Mouse (Mus musculus): ENCODE measurements around the gene Taok1. TPM values are rescaled to one million over a fixed set of nuclear protein-coding genes. Genes with fewer than 3 reads are reported as not detected.

Taok1 gene
- polyA plus RNA-seq, 1 experiment from 2014 or later = 16.9 TPM

DNA sequence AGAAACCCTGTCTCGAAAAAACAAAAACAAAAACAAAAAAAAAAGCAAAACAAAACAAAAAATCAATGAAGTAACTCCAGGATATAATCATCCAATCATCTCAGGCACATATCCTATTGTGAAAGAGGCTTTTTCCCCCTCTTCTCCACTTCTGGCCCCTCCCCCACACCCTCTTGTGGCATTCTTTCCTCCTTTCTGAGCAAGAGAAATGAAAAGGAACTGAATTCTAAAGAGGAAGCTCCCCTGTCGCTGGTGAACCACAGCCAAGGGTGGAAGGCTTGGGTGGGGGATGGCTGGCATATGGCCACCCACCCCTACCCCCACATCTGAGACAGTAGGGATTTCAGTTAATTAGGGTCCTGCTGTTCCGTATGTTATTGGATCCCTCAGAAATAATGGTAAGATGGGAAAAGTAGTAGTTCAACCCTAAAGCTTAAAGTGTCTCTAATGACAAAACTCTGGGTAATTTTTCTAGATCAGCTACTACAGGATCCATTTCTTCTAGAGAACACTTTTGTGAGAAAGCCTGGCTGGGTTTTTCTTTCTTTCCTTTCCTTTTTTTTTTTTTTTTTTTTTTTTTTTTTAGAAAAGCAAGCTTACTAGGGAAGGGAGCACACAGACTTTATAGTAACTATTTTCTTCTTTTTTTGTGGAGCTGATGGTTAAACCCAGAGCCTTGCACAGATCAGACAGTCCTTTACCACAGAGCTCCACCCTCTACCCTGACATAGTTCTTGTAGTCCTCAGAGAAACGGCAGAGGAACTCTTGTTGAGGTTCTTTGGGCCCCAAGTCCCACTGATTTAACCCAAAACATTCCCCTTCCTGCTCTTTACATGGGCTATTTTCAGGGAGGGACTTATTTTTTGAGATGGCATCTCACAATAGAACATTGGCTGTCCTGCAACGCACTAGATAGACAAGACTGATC lies 86.8 kb downstream of the Taok1 start:
- peak overlapping the region; percentile 67 for H3K27ac ChIP-seq
- H3K36me3 ChIP-seq (ENCODE audit: inconsistent target) = no peaks in the 10 kb centered on the region
- 16% methylated on average over 5 of the region's 5 CpGs for WGBS (ENCODE audit: missing documents)
- peaks cover 5% of the 10 kb centered on the region; the same call in 1 of the 2 replicates for H3K79me2 ChIP-seq (ENCODE audit: inconsistent target)
- no peak overlapping the region for H3K4me3 ChIP-seq (ENCODE audit: inconsistent target)

DNA sequence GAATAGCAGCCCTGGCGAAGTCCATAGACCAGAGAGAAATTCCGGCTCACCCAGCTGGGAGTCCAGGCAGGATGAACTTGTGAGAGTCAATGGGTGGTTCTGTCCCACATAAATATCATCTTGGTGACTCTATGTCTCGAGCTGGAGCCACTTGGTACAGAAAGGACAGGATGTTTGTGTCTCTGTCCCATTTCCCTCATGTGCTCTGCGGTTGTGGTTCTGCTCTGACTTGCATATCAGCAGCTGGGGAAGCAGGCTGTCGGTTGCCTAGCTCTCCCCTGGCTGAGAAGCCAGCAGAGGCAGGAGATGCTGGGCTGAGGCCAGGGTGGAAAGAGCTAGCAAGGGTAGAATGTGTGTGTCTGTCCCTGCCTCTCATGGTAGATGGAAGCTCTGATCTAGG lies 88.6 kb downstream of the Taok1 start, which contains the start of gene Gm10392:
Gene Gm10392 (minus strand): TSS at position 156 of the 400 bp plus-strand sequence.
- no peak within 1 kb of the TSS for H3K4me3 ChIP-seq (ENCODE audit: inconsistent target)
- no peaks in the 10 kb centered on the region for H3K36me3 ChIP-seq (ENCODE audit: inconsistent target)
- H3K27ac ChIP-seq = peak within 1 kb of the TSS; percentile 67
- 5% methylated on average over 4 of the region's 5 CpGs for WGBS (ENCODE audit: missing documents)
- peaks cover 5% of the 10 kb centered on the region; the same call in 1 of the 2 replicates for H3K79me2 ChIP-seq (ENCODE audit: inconsistent target)

DNA sequence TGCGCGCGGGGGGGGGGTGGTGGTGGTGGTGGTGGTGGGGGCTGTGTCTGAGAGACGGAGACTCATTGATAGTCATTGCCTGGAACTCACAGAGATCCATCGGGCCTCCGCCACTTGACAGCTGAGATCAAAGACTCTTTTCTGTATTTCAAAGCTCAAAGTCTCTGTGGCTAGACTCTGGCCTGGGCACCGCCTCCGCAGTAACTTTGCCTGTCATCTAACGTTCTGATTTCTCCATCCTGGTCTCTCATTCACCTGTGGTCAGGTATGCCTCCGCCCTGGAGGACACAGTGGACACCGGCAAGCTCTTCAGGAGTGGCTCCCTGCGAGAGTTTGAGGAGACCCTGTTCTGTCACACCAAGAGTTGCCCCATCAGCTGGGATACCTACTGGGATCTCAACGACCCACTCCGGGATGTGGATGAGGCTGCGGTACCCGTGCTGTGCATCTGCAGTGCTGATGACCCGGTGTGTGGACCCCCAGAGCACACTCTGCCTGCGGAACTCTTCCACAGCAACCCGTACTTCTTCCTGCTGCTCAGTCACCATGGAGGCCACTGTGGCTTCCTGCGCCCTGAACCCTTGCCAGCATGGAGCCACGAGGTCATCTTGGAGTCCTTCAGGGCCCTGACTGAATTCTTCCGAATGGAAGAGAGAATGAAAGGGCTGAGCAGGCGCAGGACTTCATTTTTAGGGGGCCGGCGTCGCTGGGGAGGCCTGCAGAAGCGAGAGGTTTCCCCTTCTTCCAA lies 89.4 kb downstream of the Taok1 start:
- Histone ChIP-seq H3K4me3 (ENCODE audit: inconsistent target) (no peak overlapping the region), H3K36me3 (ENCODE audit: inconsistent target) (no peaks in the 10 kb centered on the region), H3K27ac (peak overlapping the region; percentile 67), H3K79me2 (ENCODE audit: inconsistent target) (peaks cover 5% of the 10 kb centered on the region; the same call in 1 of the 2 replicates)
- WGBS (ENCODE audit: missing documents) = 47% methylated on average over 27 of the region's 27 CpGs

DNA sequence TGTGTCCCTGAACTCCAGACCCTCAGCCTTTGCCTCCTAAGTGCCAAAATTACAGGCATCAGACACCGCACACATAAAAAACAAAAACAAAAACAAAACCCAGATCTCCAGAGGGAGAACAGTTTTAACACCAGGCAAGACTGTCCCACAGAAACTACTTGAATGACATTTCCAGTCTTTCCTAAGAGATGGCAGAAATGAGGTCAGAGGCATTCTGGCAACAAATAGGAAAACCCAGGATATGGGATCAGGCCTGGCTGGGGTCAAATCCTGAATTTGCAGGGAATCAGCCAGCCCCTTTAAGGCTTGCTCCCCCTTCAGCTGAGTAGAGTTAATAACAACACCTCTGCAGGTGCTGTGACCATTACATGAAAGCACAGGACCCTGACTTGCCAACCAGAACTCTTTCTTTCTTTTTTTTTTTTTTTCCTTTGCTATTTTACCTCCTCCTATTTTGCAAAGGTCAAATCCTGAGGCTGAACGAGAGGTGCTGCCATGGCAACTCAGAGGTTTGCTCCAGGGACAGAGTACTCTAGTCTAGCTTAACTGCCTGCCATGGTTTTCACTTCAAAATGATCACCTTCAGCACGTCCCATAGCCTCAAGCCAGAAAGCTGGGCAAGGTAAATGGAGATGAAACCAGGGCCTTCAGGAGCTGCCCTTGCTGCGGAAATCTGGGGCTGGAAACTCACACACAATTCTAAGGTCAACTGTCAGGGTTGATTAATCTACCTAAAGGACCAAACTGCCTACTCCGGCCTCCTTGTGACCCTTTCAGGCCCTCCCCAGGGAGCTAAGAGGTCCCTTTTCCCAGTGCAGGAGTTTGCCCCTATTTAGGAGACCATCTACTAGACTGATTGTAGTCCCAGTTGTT lies 90.8 kb downstream of the Taok1 start:
- WGBS (ENCODE audit: missing documents) = 85% methylated on average over 5 of the region's 5 CpGs
- H3K36me3 ChIP-seq (ENCODE audit: inconsistent target) = no peaks in the 10 kb centered on the region
- H3K27ac ChIP-seq = no peak overlapping the region
- peaks cover 5% of the 10 kb centered on the region; the same call in 1 of the 2 replicates for H3K79me2 ChIP-seq (ENCODE audit: inconsistent target)
- H3K4me3 ChIP-seq (ENCODE audit: inconsistent target) = no peak overlapping the region

DNA sequence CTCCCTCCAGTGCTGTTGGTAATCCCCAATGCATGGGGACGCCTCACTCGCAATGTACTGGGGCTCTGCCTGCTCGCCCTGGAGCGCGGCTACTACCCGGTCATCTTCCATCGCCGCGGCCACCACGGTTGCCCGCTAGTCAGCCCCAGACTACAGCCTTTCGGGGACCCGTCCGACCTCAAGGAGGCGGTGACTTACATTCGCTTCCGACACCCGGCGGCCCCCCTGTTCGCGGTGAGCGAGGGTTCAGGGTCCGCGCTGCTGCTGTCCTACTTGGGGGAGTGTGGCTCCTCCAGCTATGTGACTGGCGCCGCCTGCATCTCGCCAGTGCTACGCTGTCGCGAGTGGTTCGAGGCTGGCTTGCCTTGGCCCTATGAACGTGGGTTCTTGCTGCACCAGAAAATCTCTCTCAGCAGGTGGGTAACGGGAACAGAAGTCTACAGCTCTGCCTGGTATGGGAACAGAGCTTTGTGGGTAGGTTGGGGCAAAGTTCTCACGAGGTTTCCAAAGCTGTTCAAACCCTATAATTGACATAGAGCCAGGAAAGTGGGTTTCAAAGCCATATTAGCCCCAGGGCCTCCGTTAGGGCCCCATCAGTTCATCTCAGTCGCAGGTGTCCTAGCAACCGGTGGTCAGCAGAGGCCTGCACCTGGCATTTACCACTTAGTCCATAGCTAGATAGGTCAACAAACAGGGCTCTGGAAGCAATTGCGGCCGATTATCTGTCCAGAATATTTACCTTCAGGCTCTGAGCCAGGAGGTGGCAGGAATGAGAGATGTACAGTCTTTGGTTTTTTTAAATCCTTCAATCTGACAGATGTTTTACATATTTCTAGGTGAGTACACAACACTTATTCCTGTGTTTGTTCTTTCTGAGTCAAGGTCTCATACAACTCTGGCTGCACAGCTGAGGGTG lies 91.7 kb downstream of the Taok1 start, which contains the start of gene Trp53i13:
Gene Trp53i13 (minus strand): TSS at position 344 of the 916 bp plus-strand sequence.
- Histone ChIP-seq H3K4me3 (ENCODE audit: inconsistent target) (peak within 1 kb of the TSS; percentile 47), H3K36me3 (ENCODE audit: inconsistent target) (no peaks in the 10 kb centered on the region), H3K27ac (no peak within 1 kb of the TSS), H3K79me2 (ENCODE audit: inconsistent target) (peaks cover 5% of the 10 kb centered on the region; the same call in 1 of the 2 replicates)
- 14% methylated on average over 38 of the region's 39 CpGs for WGBS (ENCODE audit: missing documents)

DNA sequence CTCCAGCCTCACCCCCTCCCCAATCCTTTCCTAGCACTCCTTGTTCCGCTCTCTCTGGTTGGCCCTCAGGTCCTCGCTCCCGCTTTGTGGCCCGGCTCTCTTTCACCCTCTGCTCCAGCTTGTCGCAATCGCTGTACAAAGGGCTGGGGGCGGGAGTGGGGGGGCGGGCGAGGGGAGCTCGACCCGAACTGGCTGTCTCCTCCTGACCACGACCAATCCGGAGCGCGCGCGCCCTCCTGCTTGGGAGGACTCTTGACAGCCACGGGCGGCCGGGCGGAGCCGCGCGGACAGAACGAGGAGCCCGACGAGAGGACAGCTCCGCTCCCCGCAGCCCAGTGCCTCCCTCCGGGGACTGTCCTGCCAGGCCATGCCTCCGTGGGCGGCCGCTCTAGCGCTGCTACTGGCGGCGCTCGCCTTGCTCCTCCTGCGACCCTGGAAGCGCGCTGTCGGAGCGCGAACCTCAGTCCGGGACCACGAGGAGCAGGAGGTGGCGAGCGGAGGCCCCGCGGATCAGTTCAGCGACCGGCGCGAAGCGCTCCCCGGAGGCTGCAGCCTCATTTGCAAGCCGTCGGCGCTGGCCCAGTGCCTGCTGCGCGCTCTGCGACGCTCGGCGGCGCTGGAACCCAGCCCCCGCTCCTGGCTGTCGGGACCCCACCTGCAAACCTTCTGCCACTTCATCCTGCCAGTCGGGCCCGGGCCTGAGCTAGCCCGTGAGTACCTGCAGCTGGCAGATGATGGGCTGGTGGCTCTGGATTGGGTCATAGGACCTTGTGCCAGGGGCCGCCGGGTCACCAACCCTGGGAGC lies 92.6 kb downstream of the Taok1 start, which contains the start of gene Abhd15:
Gene Abhd15 (plus strand): TSS at position 290 of the 805 bp plus-strand sequence.
- no peaks in the 10 kb centered on the region for H3K36me3 ChIP-seq (ENCODE audit: inconsistent target)
- peak within 1 kb of the TSS; percentile 47 for H3K4me3 ChIP-seq (ENCODE audit: inconsistent target)
- H3K27ac ChIP-seq = peak within 1 kb of the TSS; percentile 44
- peaks cover 5% of the 10 kb centered on the region; the same call in 1 of the 2 replicates for H3K79me2 ChIP-seq (ENCODE audit: inconsistent target)
- WGBS (ENCODE audit: missing documents) = under 1% methylated on average over 55 of the region's 72 CpGs

DNA sequence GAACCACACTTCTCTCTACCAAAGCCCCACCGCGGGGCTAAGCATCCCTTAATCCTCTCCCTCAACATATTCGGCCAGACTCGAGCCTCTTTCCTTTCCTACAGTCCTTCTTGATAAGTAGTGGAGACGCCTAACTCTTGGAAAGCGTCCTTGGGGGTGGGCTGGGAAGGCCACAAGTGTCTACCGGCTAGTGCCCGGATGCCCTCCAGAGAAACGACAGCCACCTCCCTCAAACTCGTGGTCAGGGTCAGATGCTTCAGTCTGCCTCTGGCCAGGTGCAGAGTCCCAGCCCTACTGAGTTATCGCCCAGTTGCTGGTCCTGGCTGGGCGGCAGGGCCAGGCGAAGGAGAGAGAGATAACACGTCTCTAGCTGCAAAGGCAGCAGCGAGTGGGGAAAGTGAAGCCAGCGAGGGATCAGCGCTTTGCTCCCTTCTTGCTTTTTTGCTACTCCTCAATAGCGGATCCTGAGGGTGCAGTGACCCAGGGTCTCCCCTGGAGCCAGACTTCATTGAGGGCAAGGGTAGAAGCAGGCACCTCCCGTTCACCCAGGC lies 93.3 kb downstream of the Taok1 start:
- WGBS (ENCODE audit: missing documents) = 16% methylated on average over 19 of the region's 19 CpGs
- H3K4me3 ChIP-seq (ENCODE audit: inconsistent target) = peak overlapping the region; percentile 47
- no peaks in the 10 kb centered on the region for H3K36me3 ChIP-seq (ENCODE audit: inconsistent target)
- H3K79me2 ChIP-seq (ENCODE audit: inconsistent target) = peaks cover 5% of the 10 kb centered on the region; the same call in 1 of the 2 replicates
- H3K27ac ChIP-seq = peak overlapping the region; percentile 44

DNA sequence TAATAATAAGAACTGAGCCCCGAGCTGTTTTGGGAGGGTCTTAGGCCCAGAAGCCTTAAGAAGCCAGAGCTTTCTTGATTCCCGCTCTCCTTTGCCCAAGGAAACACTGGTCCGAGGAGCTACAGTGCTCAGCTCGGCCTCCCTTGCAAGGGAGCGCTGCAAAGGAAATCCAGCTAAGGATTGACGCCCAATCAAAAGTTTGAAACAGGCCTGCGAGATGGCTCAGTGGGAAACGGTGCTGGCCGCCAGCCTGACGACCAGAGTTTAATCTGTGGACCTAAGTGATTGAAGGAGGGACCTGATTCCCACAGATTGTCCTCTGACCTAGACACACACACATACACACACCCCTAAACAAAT lies 93.8 kb downstream of the Taok1 start:
- no peaks in the 10 kb centered on the region for H3K36me3 ChIP-seq (ENCODE audit: inconsistent target)
- H3K27ac ChIP-seq = peak overlapping the region; percentile 44
- H3K79me2 ChIP-seq (ENCODE audit: inconsistent target) = peaks cover 5% of the 10 kb centered on the region; the same call in 1 of the 2 replicates
- H3K4me3 ChIP-seq (ENCODE audit: inconsistent target) = peak overlapping the region; percentile 47
- 12% methylated on average over 10 of the region's 10 CpGs for WGBS (ENCODE audit: missing documents)

DNA sequence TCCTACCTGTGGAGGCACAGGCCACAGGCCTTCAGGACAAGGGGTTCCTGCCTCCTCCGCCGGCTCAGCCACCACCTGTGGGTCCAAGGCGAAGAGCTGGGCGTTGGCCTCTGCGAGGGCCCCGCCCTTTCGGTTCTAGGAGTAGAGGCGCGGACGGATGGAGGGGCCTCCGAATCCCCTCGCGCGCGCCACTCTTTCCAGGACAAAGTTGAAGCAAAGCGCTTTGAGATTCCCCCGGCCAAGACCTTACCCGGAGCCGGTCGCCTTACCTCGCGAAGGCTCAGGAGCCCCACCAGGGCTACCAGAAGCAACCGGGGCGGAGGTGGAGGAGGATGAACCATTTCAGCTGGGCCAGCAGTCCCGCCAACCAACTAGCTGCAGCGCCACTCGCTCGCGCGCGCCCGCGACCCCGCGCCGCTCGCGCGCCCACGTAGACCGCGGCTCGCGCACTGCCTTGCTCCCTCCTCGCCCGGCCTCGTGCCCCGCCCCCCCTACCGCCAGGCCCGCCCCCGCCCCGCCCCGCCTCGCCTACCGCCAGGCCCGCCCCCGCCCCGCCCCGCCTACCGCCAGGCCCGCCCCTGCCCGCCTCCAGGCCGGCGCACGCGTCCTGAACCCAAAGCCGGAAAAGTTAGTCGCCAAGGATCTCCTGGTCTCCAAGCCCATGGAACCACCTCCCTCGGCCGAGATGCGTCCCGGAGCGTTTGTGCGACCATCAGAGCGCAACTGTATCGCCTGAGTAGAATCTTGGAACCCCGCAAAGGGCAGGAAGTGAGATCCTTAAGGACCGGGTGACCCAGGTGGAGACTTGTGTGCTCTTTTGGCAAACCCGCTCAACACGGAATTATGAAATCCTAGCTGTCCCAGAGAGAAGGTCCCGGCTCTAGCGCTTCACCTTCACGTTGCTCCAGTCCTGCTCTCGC lies 94.5 kb downstream of the Taok1 start:
- H3K4me3 ChIP-seq (ENCODE audit: inconsistent target) = peak overlapping the region; percentile 47
- peaks cover 5% of the 10 kb centered on the region; the same call in 1 of the 2 replicates for H3K79me2 ChIP-seq (ENCODE audit: inconsistent target)
- WGBS (ENCODE audit: missing documents) = under 1% methylated on average over 74 of the region's 84 CpGs
- peak overlapping the region; percentile 44 for H3K27ac ChIP-seq
- no peaks in the 10 kb centered on the region for H3K36me3 ChIP-seq (ENCODE audit: inconsistent target)

DNA sequence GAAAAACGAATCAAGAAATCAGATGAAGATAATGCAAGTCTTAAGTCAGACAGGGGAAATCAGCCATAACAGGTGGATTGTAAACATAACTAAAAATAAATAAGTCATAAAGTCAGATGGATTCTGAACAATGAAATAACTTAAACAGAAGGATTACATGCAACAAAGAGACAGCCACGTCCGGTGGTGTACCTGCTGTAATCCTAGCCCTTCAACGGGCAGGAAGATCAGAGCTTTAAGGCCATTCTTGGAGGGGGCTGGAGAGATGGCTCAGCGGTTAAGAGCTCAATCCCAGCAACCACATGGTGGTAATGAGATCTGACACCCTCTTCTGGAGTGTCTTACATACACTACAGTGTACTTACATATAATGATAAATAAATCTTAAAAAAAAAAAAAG lies 96.3 kb downstream of the Taok1 start:
- Histone ChIP-seq H3K27ac (no peak overlapping the region), H3K79me2 (ENCODE audit: inconsistent target) (no peaks in the 10 kb centered on the region; the same call in 1 of the 2 replicates), H3K4me3 (ENCODE audit: inconsistent target) (no peak overlapping the region), H3K36me3 (ENCODE audit: inconsistent target) (peaks cover 9% of the 10 kb centered on the region; the same call in 1 of the 2 replicates)
- WGBS (ENCODE audit: missing documents) = 94% methylated on average over 5 of the region's 5 CpGs
